Mouse (Mus musculus) liver, embryonic 11.5 days (tissue): Measurements from ENCODE around the gene Pde9a. TPM values are rescaled to one million over a fixed set of nuclear protein-coding genes. Genes with fewer than 3 reads are reported as not detected.

Experiments used
- ATAC-seq: fragments of 200-750 bp; cut with Nextera tagmentation; replicated peaks from 2 replicates; pipeline ENCODE4 v1.8.0; 2017; ENCODE audit warnings: moderate number of reproducible peaks, mild to moderate bottlenecking, moderate TSS enrichment, moderate library complexity; ENCODE audit not compliant: low FRiP score
- DNase-seq: peaks from one replicate; pipeline ENCODE4 v3.0.0-alpha.2; 2017; ENCODE audit warnings: low spot score
- H3K27ac ChIP-seq: fragments of 300-500 bp; sonication (generic); 2 replicates; pipeline ENCODE4 v1.5.1; 2014; ENCODE audit warnings: mild to moderate bottlenecking, low read depth, low read length, control low read depth
- H3K27me3 ChIP-seq: fragments of 300-500 bp; sonication (generic); replicated peaks from 2 replicates; pipeline ENCODE4 v1.6.1; 2014; ENCODE audit warnings: low read length, mixed read lengths; ENCODE audit not compliant: control insufficient read depth, insufficient read depth
- H3K36me3 ChIP-seq: fragments of 300-500 bp; sonication (generic); 2 replicates; pipeline ENCODE4 v1.6.1; 2014; ENCODE audit warnings: mild to moderate bottlenecking, low read length, moderate library complexity, mixed read lengths; ENCODE audit not compliant: control insufficient read depth, insufficient read depth
- H3K4me1 ChIP-seq: fragments of 300-500 bp; sonication (generic); replicated peaks from 2 replicates; pipeline ENCODE4 v1.6.1; 2014; ENCODE audit warnings: low read length, mixed read lengths; ENCODE audit not compliant: control insufficient read depth, insufficient read depth
- H3K4me2 ChIP-seq: fragments of 300-500 bp; sonication (generic); 2 replicates; pipeline ENCODE4 v1.6.1; 2014; ENCODE audit warnings: mild to moderate bottlenecking, control low read depth, moderate library complexity
- H3K4me3 ChIP-seq: fragments of 300-500 bp; sonication (generic); 2 replicates; pipeline ENCODE4 v1.5.1; 2014; ENCODE audit warnings: low read depth, low read length, control low read depth
- H3K9ac ChIP-seq: fragments of 300-500 bp; sonication (generic); 2 replicates; pipeline ENCODE4 v1.6.1; 2014; ENCODE audit warnings: low read depth, low read length, control low read depth
- H3K9me3 ChIP-seq: fragments of 300-500 bp; sonication (generic); 2 replicates; pipeline ENCODE4 v1.6.1; 2016; ENCODE audit warnings: low read length, inconsistent platforms, mixed read lengths; ENCODE audit not compliant: control insufficient read depth
- WGBS: fragments of 180-500 bp; shearing (Covaris S2); extraction: QIAGEN DNeasy Blood & Tissue Kit; methylation state at CpG from one replicate; pipeline ENCODE4 v1.1.7; 2014; 5-methylcytosine and 5-hydroxymethylcytosine counted together
- polyA plus RNA-seq: library from polyadenylated mRNA; unstranded; fragments of >200 nt; fragmentation: Nextera tagmentation; extraction: Ambion mirVana; gene quantifications from 2 replicates; pipeline ENCODE4 v1.2.1, GENCODE M21; 2014

Gene Pde9a
- polyA plus RNA-seq, 1 experiment from 2014 or later, result 10.4 TPM

DNA sequence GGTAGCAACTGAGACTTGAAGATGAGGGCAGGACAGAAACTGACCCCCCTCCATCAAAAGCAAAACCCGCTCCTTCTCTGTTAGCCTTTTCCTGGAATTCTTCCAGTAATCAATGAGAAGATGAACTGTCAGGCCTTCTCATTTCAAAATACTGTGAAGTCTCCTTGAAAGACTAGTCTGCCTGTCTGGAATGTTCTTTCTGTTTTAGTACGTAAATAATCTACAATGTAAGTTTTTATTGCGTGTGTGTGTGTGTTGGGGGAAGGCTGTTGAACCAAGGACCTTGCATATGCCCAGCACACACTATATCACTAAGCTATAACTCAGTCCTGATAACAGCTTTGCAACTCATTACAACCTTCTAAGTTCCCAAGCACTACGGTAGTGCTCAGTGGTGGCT lies 139.1 kb downstream of the Pde9a start:
- peaks cover 26% of the 10 kb centered on the region for H3K36me3 ChIP-seq
- WGBS, result 89% methylated on average over 4 of the region's 4 CpGs
- H3K27me3 ChIP-seq, result no peaks in the 10 kb centered on the region
- ATAC-seq (no peak), DNase-seq (no peak)
- H3K9ac ChIP-seq, result no peak overlapping the region
- no peak overlapping the region for H3K27ac ChIP-seq
- H3K4me1 ChIP-seq, result 0 out of 2 replicates have a peak, but pooled peaks cover 5% of the 10 kb centered on the region
- no peak overlapping the region for H3K4me2 ChIP-seq
- no peaks in the 10 kb centered on the region for H3K9me3 ChIP-seq
- no peak overlapping the region for H3K4me3 ChIP-seq

DNA sequence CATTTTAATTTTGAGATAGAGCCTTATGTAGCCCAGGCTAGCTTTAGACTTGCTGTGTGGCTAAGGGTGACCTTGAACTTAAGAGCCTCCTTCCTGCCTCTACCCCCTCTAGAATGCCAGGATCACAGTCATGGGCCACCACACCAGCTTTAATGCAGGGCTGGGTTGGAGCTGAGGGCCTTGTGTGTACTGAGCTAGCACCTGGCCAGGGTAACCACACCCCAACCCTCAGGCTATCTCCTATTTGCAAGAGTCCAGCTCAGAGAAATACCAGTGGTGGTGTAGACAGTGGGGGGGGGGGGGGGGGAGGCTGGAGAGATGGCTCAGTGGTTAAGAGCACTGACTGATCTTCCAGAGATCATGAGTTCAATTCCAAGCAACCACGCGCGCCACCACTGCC lies 139.8 kb downstream of the Pde9a start:
- WGBS, result 88% methylated on average over 3 of the region's 3 CpGs
- H3K9ac ChIP-seq, result no peak overlapping the region
- 0 out of 2 replicates have a peak, but pooled peaks cover 5% of the 10 kb centered on the region for H3K4me1 ChIP-seq
- no peaks in the 10 kb centered on the region for H3K27me3 ChIP-seq
- H3K9me3 ChIP-seq, result no peaks in the 10 kb centered on the region
- DNase-seq (no peak), ATAC-seq (no peak)
- H3K36me3 ChIP-seq, result peaks cover 28% of the 10 kb centered on the region
- no peak overlapping the region for H3K4me3 ChIP-seq
- H3K4me2 ChIP-seq, result no peak overlapping the region
- H3K27ac ChIP-seq, result no peak overlapping the region

Other genes with a start within 250 kb of the Pde9a start
- not detected in 2 replicates for gene Tff2, start 241.9 kb upstream of the Pde9a start, polyA plus RNA-seq
- not detected in 2 replicates for gene Tff1, start 220.9 kb upstream of the Pde9a start, polyA plus RNA-seq
- gene Tmprss3, start 187.2 kb upstream of the Pde9a start, polyA plus RNA-seq, result 0.12 and 0.45 TPM in 2 replicates
- 37.9 and 42.5 TPM in 2 replicates for gene Ubash3a, start 178.3 kb upstream of the Pde9a start, polyA plus RNA-seq
- gene Rsph1, start 108.8 kb upstream of the Pde9a start, polyA plus RNA-seq, result 0.40 and 0.88 TPM in 2 replicates
- 6.6 and 7.7 TPM in 2 replicates for gene Slc37a1, start 99.4 kb upstream of the Pde9a start, polyA plus RNA-seq
- 65.1 and 70.4 TPM in 2 replicates for gene Wdr4, start 133.8 kb downstream of the Pde9a start, polyA plus RNA-seq
- gene Ndufv3, start 133.9 kb downstream of the Pde9a start, polyA plus RNA-seq, result 331 and 352 TPM in 2 replicates
- 25.4 and 25.8 TPM in 2 replicates for gene Pknox1, start 178.5 kb downstream of the Pde9a start, polyA plus RNA-seq